Mouse (Mus musculus) heart, embryonic 13.5 days (tissue): ENCODE measurements around the gene Mvb12a. TPM values are rescaled to one million over a fixed set of nuclear protein-coding genes. Genes with fewer than 3 reads are reported as not detected.

Source experiments
- ATAC-seq: fragments of 200-750 bp; cut with Nextera tagmentation; 2 replicates; pipeline ENCODE4 v1.8.0; 2017; ENCODE audit warnings: moderate TSS enrichment; ENCODE audit not compliant: insufficient number of reproducible peaks, low FRiP score, low TSS enrichment; ENCODE audit errors: extremely low read depth
- H3K27ac ChIP-seq: fragments of 300-500 bp; sonication (generic); replicated peaks from 2 replicates; pipeline ENCODE4 v1.5.1; 2015; ENCODE audit warnings: moderate library complexity, mild to moderate bottlenecking, inconsistent platforms
- H3K27me3 ChIP-seq: fragments of 300-500 bp; sonication (generic); replicated peaks from 2 replicates; pipeline ENCODE4 v1.6.1; 2015; ENCODE audit warnings: mild to moderate bottlenecking, inconsistent platforms
- H3K36me3 ChIP-seq: fragments of 300-500 bp; sonication (generic); 2 replicates; pipeline ENCODE4 v1.6.1; 2015; ENCODE audit warnings: mild to moderate bottlenecking, inconsistent platforms
- H3K4me1 ChIP-seq: fragments of 300-500 bp; sonication (generic); 2 replicates; pipeline ENCODE4 v1.6.1; 2015; ENCODE audit warnings: inconsistent platforms
- H3K4me2 ChIP-seq: fragments of 300-500 bp; sonication (generic); 2 replicates; pipeline ENCODE4 v1.6.1; 2015; ENCODE audit warnings: inconsistent platforms, mild to moderate bottlenecking, moderate library complexity
- H3K4me3 ChIP-seq: fragments of 300-500 bp; sonication (generic); 2 replicates; pipeline ENCODE4 v1.5.1; 2015; ENCODE audit warnings: moderate library complexity, mild to moderate bottlenecking, inconsistent platforms
- H3K9ac ChIP-seq: fragments of 300-500 bp; sonication (generic); 2 replicates; pipeline ENCODE4 v1.6.1; 2015; ENCODE audit warnings: inconsistent platforms, mild to moderate bottlenecking, moderate library complexity
- H3K9me3 ChIP-seq: fragments of 300-500 bp; sonication (generic); 2 replicates; pipeline ENCODE4 v1.6.1; 2016; ENCODE audit warnings: inconsistent platforms
- WGBS: fragments of 180-500 bp; shearing (Covaris S2); methylation state at CpG from one replicate; pipeline ENCODE4 v1.1.7; 2015; ENCODE audit warnings: mixed read lengths; 5-methylcytosine and 5-hydroxymethylcytosine counted together
- polyA plus RNA-seq: library from polyadenylated mRNA; unstranded; fragments of >200 nt; fragmentation: Nextera tagmentation; extraction: Ambion mirVana; gene quantifications from 2 replicates; pipeline ENCODE4 v1.2.1, GENCODE M21; 2015

The Mvb12a gene
- polyA plus RNA-seq, 1 experiment from 2014 or later, result 58.8 TPM

DNA sequence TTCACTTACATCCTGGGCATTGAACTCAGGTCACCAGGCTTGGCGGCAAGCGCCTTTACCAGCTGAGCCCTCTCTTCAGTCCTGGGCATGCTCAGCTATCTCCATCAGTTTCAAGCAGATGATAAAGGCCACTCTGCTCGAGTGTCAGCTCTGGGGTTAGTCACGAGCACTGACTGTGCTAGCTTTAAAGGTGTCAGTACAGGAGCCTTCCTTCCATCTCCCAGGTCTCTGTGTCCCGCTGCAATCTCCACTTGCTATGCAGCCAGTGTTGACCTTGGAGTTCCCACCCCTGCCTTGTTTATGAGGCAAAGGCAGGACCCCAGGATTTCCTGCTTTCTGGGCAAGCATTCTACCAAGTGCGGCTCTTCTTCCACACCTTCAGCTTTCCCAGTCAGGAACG lies 24.9 kb downstream of the Mvb12a start:
- Histone ChIP-seq H3K4me3 (no peak overlapping the region), H3K9ac (no peak overlapping the region), H3K27ac (no peak overlapping the region), H3K36me3 (no peaks in the 10 kb centered on the region), H3K9me3 (peaks cover 7% of the 10 kb centered on the region; the same call in 1 of the 2 replicates), H3K27me3 (peaks cover 61% of the 10 kb centered on the region), H3K4me2 (no peak overlapping the region), H3K4me1 (peaks cover 35% of the 10 kb centered on the region)
- no peak for ATAC-seq
- WGBS, result 57% methylated on average over 7 of the region's 7 CpGs

DNA sequence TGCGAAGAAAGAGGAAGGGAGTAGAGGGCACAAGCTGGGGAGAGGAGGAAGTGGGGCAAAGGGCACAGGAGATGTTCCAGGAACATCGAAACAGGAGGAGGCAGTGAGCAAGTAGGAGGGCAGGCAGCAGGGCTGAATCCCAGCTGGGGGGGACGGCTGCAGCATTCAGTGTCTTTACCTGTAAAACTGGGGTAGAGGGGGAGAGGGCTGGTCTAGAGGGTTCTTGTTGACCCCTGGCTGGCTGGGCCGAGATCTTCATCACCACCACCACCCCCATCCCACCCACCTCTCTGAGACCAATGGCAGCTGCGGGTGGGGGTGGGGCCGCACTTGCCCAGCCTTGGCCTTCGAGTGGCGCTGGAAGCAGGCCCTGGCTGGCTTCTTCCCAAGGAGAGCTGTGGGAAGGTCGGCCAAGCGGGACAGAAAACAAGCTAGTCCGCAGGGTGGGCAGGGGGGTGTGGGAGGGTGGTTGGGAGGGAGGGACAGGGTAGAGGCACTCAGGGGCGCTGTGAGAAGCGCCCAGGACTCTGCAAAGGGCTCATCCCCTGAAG lies 25.7 kb downstream of the Mvb12a start, which contains the start of gene Slc27a1:
TSS of gene Slc27a1 (plus strand) at position 496 of the 551 bp plus-strand sequence.
- H3K27ac ChIP-seq, result peak within 1 kb of the TSS; percentile 6; the same call in 1 of the 2 replicates
- H3K27me3 ChIP-seq, result peaks cover 52% of the 10 kb centered on the region
- peak within 1 kb of the TSS; percentile 71 for H3K9ac ChIP-seq
- H3K4me1 ChIP-seq, result peaks cover 35% of the 10 kb centered on the region
- peak within 1 kb of the TSS; percentile 61 for H3K4me3 ChIP-seq
- H3K9me3 ChIP-seq, result peaks cover 7% of the 10 kb centered on the region; the same call in 1 of the 2 replicates
- 19% methylated on average over 13 of the region's 13 CpGs for WGBS
- ATAC-seq, result no peak
- H3K4me2 ChIP-seq, result peak within 1 kb of the TSS; percentile 89
- H3K36me3 ChIP-seq, result no peaks in the 10 kb centered on the region

- Histone ChIP-seq H3K27ac (peak overlapping the region; percentile 6; the same call in 1 of the 2 replicates), H3K27me3 (peaks cover 48% of the 10 kb centered on the region), H3K4me1 (peaks cover 35% of the 10 kb centered on the region), H3K9ac (peak overlapping the region; percentile 71), H3K36me3 (no peaks in the 10 kb centered on the region), H3K9me3 (peaks cover 6% of the 10 kb centered on the region; the same call in 1 of the 2 replicates), H3K4me2 (peak overlapping the region; percentile 89), H3K4me3 (peak overlapping the region; percentile 61)
- no peak for ATAC-seq
- 23% methylated on average over 6 of the region's 6 CpGs for WGBS
These were observed 26.2 kb downstream of the Mvb12a start for GRCm38 (mm10) chr8:71568941-71569340.

DNA sequence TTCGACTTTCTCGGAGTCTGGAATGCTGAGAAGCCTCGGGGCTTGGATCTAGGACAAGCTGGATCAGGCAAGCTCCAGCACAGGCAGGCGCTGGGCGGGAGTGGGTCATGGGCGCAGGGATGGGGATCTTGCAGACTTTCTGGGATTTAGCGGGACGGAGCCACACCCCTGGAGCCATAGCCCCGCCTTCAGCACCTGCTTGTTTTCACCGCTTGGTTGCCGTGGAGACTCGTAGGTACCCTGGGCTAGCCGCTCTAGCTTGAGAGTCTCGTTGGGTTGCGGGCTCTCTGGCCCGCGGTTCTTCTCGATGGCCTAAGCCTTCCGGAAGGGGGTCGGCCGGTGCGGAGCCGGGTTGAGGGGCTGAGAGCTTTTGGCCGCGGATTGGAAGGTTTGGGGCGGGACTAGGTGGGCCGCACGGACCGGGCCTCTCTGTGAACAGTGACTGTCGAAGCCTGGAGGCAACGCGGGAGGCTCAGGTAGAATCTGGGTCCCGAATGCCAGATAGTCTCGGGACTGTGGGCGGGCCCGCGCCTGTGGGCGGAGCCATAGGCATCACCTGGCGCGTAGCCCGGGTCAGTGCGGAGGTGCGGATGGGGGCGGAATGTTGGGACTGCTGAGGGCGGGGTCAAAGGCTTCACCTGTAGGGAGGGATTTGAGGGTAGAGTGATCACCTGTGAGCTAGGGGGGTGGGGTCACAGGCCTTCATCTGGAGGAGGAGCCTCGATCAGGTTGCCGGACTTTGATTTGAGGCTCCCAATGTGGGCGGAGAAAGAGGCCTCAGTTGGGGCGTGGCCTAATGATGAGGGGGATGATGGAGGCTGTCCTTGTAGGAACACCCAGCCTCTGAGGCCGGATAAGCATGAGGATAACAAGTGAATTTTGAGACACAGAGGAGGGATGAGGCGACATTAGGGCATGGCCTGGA lies 26.9 kb downstream of the Mvb12a start:
- Histone ChIP-seq H3K9me3 (no peaks in the 10 kb centered on the region), H3K4me1 (peaks cover 37% of the 10 kb centered on the region), H3K4me2 (peak overlapping the region; percentile 89), H3K36me3 (no peaks in the 10 kb centered on the region), H3K27ac (peak overlapping the region; percentile 40; the same call in 1 of the 2 replicates), H3K27me3 (peaks cover 41% of the 10 kb centered on the region), H3K9ac (peak overlapping the region; percentile 85), H3K4me3 (peak overlapping the region; percentile 61)
- under 1% methylated on average over 51 of the region's 51 CpGs for WGBS
- ATAC-seq, result peak; percentile 71

GRCm38 (mm10) chr8:71570291-71570954 lies 27.7 kb downstream of the Mvb12a start:
- Histone ChIP-seq H3K27me3 (peaks cover 37% of the 10 kb centered on the region), H3K4me2 (peak overlapping the region; percentile 89), H3K4me3 (peak overlapping the region; percentile 61), H3K36me3 (no peaks in the 10 kb centered on the region), H3K27ac (peak overlapping the region; percentile 40), H3K9ac (peak overlapping the region; percentile 85), H3K4me1 (peaks cover 40% of the 10 kb centered on the region), H3K9me3 (no peaks in the 10 kb centered on the region)
- ATAC-seq, result peak; percentile 74
- WGBS, result under 1% methylated on average over 41 of the region's 41 CpGs

GRCm38 (mm10) chr8:71572077-71572476 lies 29.4 kb downstream of the Mvb12a start:
- H3K27me3 ChIP-seq, result peaks cover 23% of the 10 kb centered on the region
- no peak overlapping the region for H3K4me2 ChIP-seq
- H3K36me3 ChIP-seq, result no peaks in the 10 kb centered on the region
- 77% methylated on average over 2 of the region's 2 CpGs for WGBS
- no peak overlapping the region for H3K27ac ChIP-seq
- ATAC-seq, result no peak
- no peak overlapping the region for H3K4me3 ChIP-seq
- H3K9me3 ChIP-seq, result no peaks in the 10 kb centered on the region
- H3K9ac ChIP-seq, result no peak overlapping the region
- peaks cover 40% of the 10 kb centered on the region for H3K4me1 ChIP-seq

GRCm38 (mm10) chr8:71572847-71573633 lies 30.3 kb downstream of the Mvb12a start:
- no peak overlapping the region for H3K4me2 ChIP-seq
- ATAC-seq, result no peak
- no peak overlapping the region for H3K4me3 ChIP-seq
- H3K9ac ChIP-seq, result peak overlapping the region; percentile 25
- 64% methylated on average over 9 of the region's 9 CpGs for WGBS
- peaks cover 40% of the 10 kb centered on the region for H3K4me1 ChIP-seq
- no peaks in the 10 kb centered on the region for H3K36me3 ChIP-seq
- H3K9me3 ChIP-seq, result no peaks in the 10 kb centered on the region
- peaks cover 13% of the 10 kb centered on the region for H3K27me3 ChIP-seq
- 0 out of 2 replicates have a peak overlapping the region, but pooled peaks have one; percentile 7 for H3K27ac ChIP-seq

DNA sequence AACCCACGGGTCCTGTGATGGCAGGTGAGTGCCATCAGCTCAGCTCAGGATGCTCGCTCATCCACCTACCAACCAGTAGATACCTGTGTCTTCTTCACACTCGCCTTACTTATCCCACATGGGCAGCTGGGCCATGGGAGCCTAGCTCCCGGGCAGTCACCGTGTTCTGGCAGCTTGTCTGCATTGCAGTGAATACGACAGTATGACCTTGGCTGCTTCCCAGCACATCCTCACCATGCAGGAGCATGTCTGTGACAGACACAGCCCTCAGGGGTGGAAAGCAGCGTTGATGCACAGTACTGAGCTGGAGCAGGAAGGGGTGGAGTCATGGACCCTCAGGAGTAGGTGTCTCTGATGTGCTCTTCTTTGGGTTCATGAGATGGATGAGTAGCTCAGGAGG lies 31.7 kb downstream of the Mvb12a start:
- Histone ChIP-seq H3K4me2 (no peak overlapping the region), H3K27ac (no peak overlapping the region), H3K36me3 (no peaks in the 10 kb centered on the region), H3K9me3 (no peaks in the 10 kb centered on the region), H3K4me3 (no peak overlapping the region), H3K9ac (no peak overlapping the region), H3K4me1 (peaks cover 28% of the 10 kb centered on the region), H3K27me3 (no peaks in the 10 kb centered on the region)
- WGBS, result 61% methylated on average over 7 of the region's 7 CpGs
- ATAC-seq, result no peak

GRCm38 (mm10) chr8:71575020-71575419 lies 32.3 kb downstream of the Mvb12a start:
- no peak for ATAC-seq

GRCm38 (mm10) chr8:71577856-71578387 lies 35.2 kb downstream of the Mvb12a start:
- Histone ChIP-seq H3K27ac (no peak overlapping the region), H3K9me3 (no peaks in the 10 kb centered on the region), H3K4me1 (peaks cover 8% of the 10 kb centered on the region), H3K9ac (no peak overlapping the region), H3K36me3 (peaks cover 5% of the 10 kb centered on the region; the same call in 1 of the 2 replicates), H3K4me2 (no peak overlapping the region), H3K27me3 (no peaks in the 10 kb centered on the region), H3K4me3 (no peak overlapping the region)
- no peak for ATAC-seq
- 53% methylated on average over 4 of the region's 4 CpGs for WGBS

More at GRCm38 (mm10) chr8:71575020-71575419, 32.3 kb downstream of the Mvb12a start:
- WGBS, result 44% methylated on average over 1 of the region's 1 CpGs
- Histone ChIP-seq H3K27me3 (no peaks in the 10 kb centered on the region), H3K4me1 (peaks cover 25% of the 10 kb centered on the region), H3K27ac (no peak overlapping the region), H3K4me3 (no peak overlapping the region), H3K4me2 (no peak overlapping the region), H3K9me3 (no peaks in the 10 kb centered on the region), H3K9ac (no peak overlapping the region), H3K36me3 (no peaks in the 10 kb centered on the region)
